Mouse (Mus musculus): ENCODE results near the gene Fa2h. TPM values are rescaled to one million over a fixed set of nuclear protein-coding genes. Genes with fewer than 3 reads are reported as not detected.
A peak's percentile ranks its signal among the peaks of the same experiment; 100 is the strongest.

Fa2h gene
- polyA plus RNA-seq, 1 experiment from 2014 or later, result not detected

DNA sequence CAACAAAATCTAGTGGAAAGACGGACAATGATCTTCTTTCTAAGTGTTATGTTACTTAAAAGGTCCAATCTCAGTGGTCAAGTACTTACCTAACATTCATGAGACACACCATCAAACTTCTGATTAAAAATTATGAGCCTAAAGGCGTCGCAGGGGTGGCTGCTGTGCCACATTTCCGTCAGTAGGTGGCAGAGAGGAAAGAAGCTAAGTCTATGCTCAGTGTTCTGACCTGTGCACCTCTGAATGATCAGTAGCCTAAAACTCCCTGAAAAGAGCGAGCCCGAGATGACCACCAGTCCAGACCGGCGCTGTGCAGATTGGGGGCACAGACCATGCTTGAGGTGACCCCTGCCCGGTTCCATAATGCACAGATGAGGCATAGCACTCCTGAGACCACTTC is 25.0 kb upstream of the Fa2h start:
- peak; percentile 34; the same call in 1 of the 2 replicates for ATAC-seq (replicated peaks; ENCODE audit: insufficient number of reproducible peaks, low FRiP score, low TSS enrichment, low read depth)

DNA sequence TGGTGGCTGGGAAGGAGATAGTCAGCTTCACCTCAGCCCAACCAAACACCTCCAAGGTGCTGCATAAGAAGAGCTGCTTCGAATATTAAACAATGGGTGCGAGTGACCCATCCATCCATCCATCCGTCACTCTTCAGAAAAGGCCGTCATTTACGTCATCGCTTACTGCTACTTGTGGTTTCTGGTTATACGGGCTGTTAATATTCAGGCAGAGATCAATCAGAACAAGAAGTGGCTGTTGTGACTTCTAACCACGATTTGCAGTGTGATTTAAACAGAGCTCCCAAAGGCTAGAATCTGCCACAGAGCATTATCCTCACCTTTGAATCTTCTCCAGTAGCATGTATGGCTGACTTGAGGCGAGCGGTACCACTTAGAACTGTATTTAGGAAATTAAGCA is 23.6 kb upstream of the Fa2h start:
- no peaks in the 10 kb centered on the region for H3K9me3 ChIP-seq (replicated peaks; ENCODE audit: control insufficient read depth, low read length)
- H3K27me3 ChIP-seq (ENCODE audit: control insufficient read depth, insufficient read depth, low read length), result no peaks in the 10 kb centered on the region
- no peak for DNase-seq (ENCODE audit: low spot score)
- H3K4me3 ChIP-seq (ENCODE audit: low read depth, low read length), result no peak overlapping the region
- no peaks in the 10 kb centered on the region for H3K4me1 ChIP-seq (ENCODE audit: control insufficient read depth, insufficient read depth, low read length)
- no peak overlapping the region for H3K9ac ChIP-seq (replicated peaks; ENCODE audit: low read length)
- H3K36me3 ChIP-seq (replicated peaks; ENCODE audit: control insufficient read depth, insufficient read depth, low read depth, low read length), result no peaks in the 10 kb centered on the region
- ATAC-seq (replicated peaks; ENCODE audit: insufficient number of reproducible peaks, low FRiP score, low TSS enrichment, low read depth), result no peak
- H3K4me2 ChIP-seq (ENCODE audit: low read depth, low read length), result no peak overlapping the region
- 85% methylated on average over 10 of the region's 10 CpGs for WGBS
- H3K27ac ChIP-seq (replicated peaks; ENCODE audit: low read depth, low read length), result no peak overlapping the region

More for the DNA sequence above, 25.0 kb upstream of the Fa2h start:
- Histone ChIP-seq H3K4me3 (ENCODE audit: low read depth, low read length) (no peak overlapping the region), H3K9ac (replicated peaks; ENCODE audit: low read length) (no peak overlapping the region), H3K4me1 (ENCODE audit: control insufficient read depth, insufficient read depth, low read length) (no peaks in the 10 kb centered on the region), H3K4me2 (ENCODE audit: low read depth, low read length) (no peak overlapping the region), H3K27ac (replicated peaks; ENCODE audit: low read depth, low read length) (no peak overlapping the region), H3K9me3 (replicated peaks; ENCODE audit: control insufficient read depth, low read length) (no peaks in the 10 kb centered on the region), H3K27me3 (ENCODE audit: control insufficient read depth, insufficient read depth, low read length) (no peaks in the 10 kb centered on the region), H3K36me3 (replicated peaks; ENCODE audit: control insufficient read depth, insufficient read depth, low read depth, low read length) (no peaks in the 10 kb centered on the region)
- peak; percentile 55 for DNase-seq (ENCODE audit: low spot score)
- 31% methylated on average over 9 of the region's 9 CpGs for WGBS

DNA sequence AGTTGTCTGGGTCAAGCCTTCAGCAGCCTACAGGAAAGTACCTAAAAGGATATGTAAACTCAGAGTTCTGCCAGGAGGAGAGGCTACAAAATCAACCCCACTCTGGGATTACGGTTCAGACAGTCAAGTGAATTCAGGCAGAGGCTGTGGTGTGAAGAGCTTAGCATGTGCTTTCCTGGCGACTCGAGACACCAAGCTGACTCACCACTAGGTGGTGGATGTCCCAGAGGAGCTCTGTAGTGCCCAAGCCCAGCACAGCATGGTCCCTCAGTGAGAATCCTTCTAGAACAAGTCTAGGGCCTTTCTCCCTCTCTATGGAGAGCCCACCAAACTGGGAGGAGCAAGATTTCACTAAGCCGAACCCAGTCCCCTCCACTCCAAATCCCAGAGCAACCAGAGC is 9.8 kb upstream of the Fa2h start:
- H3K27ac ChIP-seq (replicated peaks; ENCODE audit: low read depth, low read length), result no peak overlapping the region
- WGBS, result 50% methylated on average over 4 of the region's 4 CpGs

DNA sequence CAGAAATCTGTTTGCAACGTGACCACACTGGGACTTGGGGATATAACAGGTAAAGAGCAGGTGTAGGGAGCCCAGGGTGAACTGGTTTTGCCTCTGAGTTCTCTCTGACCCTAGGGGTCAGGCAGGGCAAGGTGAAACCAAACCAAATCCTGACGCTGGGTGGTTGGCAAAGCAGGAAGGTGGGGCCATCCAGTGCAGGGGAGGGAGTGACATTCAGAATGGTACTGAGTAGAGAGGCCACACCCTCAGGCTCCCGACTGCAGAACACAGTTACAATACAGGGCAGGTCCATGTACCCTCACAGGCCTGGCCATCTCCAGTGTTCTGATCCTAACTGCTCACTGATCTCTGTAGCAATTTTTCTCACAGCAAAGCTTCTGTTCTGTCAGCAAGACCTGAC is 2.4 kb downstream of the Fa2h start:
- Histone ChIP-seq H3K9ac (replicated peaks; ENCODE audit: low read length) (no peak overlapping the region), H3K27me3 (ENCODE audit: control insufficient read depth, insufficient read depth, low read length) (peaks cover 27% of the 10 kb centered on the region), H3K4me1 (ENCODE audit: control insufficient read depth, insufficient read depth, low read length) (no peaks in the 10 kb centered on the region), H3K9me3 (replicated peaks; ENCODE audit: control insufficient read depth, low read length) (no peaks in the 10 kb centered on the region), H3K36me3 (replicated peaks; ENCODE audit: control insufficient read depth, insufficient read depth, low read depth, low read length) (no peaks in the 10 kb centered on the region), H3K27ac (replicated peaks; ENCODE audit: low read depth, low read length) (no peak overlapping the region), H3K4me3 (ENCODE audit: low read depth, low read length) (no peak overlapping the region), H3K4me2 (ENCODE audit: low read depth, low read length) (no peak overlapping the region)
- no peak for ATAC-seq (replicated peaks; ENCODE audit: insufficient number of reproducible peaks, low FRiP score, low TSS enrichment, low read depth)
- DNase-seq (ENCODE audit: low spot score), result no peak
- WGBS, result 27% methylated on average over 3 of the region's 3 CpGs

More for the DNA sequence above, 9.8 kb upstream of the Fa2h start:
- H3K4me3 ChIP-seq (ENCODE audit: low read depth, low read length), result no peak overlapping the region
- H3K4me1 ChIP-seq (ENCODE audit: control insufficient read depth, insufficient read depth, low read length), result no peaks in the 10 kb centered on the region
- H3K9me3 ChIP-seq (replicated peaks; ENCODE audit: control insufficient read depth, low read length), result no peaks in the 10 kb centered on the region
- H3K9ac ChIP-seq (replicated peaks; ENCODE audit: low read length), result no peak overlapping the region
- DNase-seq (ENCODE audit: low spot score) (no peak), ATAC-seq (replicated peaks; ENCODE audit: insufficient number of reproducible peaks, low FRiP score, low TSS enrichment, low read depth) (no peak)
- H3K36me3 ChIP-seq (replicated peaks; ENCODE audit: control insufficient read depth, insufficient read depth, low read depth, low read length), result no peaks in the 10 kb centered on the region
- H3K27me3 ChIP-seq (ENCODE audit: control insufficient read depth, insufficient read depth, low read length), result no peaks in the 10 kb centered on the region
- no peak overlapping the region for H3K4me2 ChIP-seq (ENCODE audit: low read depth, low read length)

DNA sequence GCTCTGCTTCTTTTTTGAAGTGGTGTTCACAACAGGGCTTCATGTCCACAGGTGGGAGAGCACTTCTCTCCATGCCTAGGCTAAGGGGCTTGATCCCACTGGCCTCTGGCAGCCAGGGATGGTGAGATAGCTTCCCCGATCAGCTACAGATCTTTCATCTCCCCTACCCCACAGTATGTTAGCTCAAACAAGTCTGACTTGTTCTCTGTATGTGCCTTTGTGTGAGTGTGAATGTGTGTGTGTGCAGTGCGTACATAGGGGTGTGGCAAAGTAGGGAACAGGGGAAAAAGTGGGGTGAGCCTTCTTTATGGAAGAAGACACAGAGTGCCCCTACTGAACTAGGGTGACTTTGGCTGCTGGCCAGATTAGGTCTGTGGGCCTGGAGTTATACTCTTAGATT is 2.8 kb downstream of the Fa2h start:
- H3K4me2 ChIP-seq (ENCODE audit: low read depth, low read length), result no peak overlapping the region
- H3K27ac ChIP-seq (replicated peaks; ENCODE audit: low read depth, low read length), result no peak overlapping the region
- no peak overlapping the region for H3K4me3 ChIP-seq (ENCODE audit: low read depth, low read length)
- H3K9me3 ChIP-seq (replicated peaks; ENCODE audit: control insufficient read depth, low read length), result no peaks in the 10 kb centered on the region
- DNase-seq (ENCODE audit: low spot score), result no peak
- no peaks in the 10 kb centered on the region for H3K36me3 ChIP-seq (replicated peaks; ENCODE audit: control insufficient read depth, insufficient read depth, low read depth, low read length)
- H3K4me1 ChIP-seq (ENCODE audit: control insufficient read depth, insufficient read depth, low read length), result no peaks in the 10 kb centered on the region
- no peak for ATAC-seq (replicated peaks; ENCODE audit: insufficient number of reproducible peaks, low FRiP score, low TSS enrichment, low read depth)
- peaks cover 27% of the 10 kb centered on the region for H3K27me3 ChIP-seq (ENCODE audit: control insufficient read depth, insufficient read depth, low read length)
- no peak overlapping the region for H3K9ac ChIP-seq (replicated peaks; ENCODE audit: low read length)
- 81% methylated on average over 2 of the region's 2 CpGs for WGBS

DNA sequence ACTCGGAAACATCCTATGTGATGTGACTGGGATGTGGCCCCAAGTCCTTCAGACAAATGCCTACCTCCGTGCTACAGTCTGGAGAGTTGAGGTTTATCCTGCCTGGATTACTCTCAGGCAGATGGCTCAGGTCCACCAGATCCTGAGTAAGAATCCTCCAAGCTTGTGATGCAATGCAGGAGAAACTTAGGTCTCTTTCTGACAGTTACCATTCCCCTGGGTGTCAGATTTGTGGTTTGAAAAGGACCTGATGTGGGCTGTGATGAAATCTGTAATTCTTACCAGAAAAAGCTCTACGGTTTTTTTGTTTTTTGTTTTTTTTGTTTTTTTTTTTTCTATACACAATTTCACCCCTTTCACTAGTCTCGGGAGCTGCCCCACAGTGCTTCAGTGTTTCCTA is 4.0 kb downstream of the Fa2h start:
- no peaks in the 10 kb centered on the region for H3K36me3 ChIP-seq (replicated peaks; ENCODE audit: control insufficient read depth, insufficient read depth, low read depth, low read length)
- no peak overlapping the region for H3K27ac ChIP-seq (replicated peaks; ENCODE audit: low read depth, low read length)
- H3K9me3 ChIP-seq (replicated peaks; ENCODE audit: control insufficient read depth, low read length), result no peaks in the 10 kb centered on the region
- peaks cover 27% of the 10 kb centered on the region for H3K27me3 ChIP-seq (ENCODE audit: control insufficient read depth, insufficient read depth, low read length)
- H3K4me2 ChIP-seq (ENCODE audit: low read depth, low read length), result no peak overlapping the region
- WGBS, result 79% methylated on average over 4 of the region's 4 CpGs
- ATAC-seq (replicated peaks; ENCODE audit: insufficient number of reproducible peaks, low FRiP score, low TSS enrichment, low read depth) (no peak), DNase-seq (ENCODE audit: low spot score) (no peak)
- no peak overlapping the region for H3K4me3 ChIP-seq (ENCODE audit: low read depth, low read length)
- H3K9ac ChIP-seq (replicated peaks; ENCODE audit: low read length), result no peak overlapping the region
- no peaks in the 10 kb centered on the region for H3K4me1 ChIP-seq (ENCODE audit: control insufficient read depth, insufficient read depth, low read length)

DNA sequence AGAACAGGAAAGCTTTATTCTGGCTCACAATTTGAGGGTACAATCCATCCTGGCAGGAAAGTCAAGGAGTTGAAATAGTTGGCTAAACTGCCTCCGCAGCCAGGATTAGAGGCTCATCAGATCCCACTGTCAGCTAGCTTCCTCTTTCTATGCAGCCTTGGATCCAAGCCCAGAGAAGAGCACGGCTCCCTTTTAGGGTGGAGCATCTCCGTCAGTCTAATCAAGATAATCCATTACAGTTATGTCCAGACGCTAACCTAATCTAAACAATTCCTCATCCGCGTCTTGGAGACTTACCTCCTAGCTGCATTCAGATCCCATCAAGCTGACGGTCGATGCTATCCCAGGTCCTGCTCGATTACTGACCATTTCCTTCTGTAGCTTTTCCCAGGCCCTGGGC is 7.7 kb downstream of the Fa2h start:
- ATAC-seq (replicated peaks; ENCODE audit: insufficient number of reproducible peaks, low FRiP score, low TSS enrichment, low read depth), result no peak
- Histone ChIP-seq H3K4me2 (ENCODE audit: low read depth, low read length) (no peak overlapping the region), H3K4me3 (ENCODE audit: low read depth, low read length) (no peak overlapping the region), H3K36me3 (replicated peaks; ENCODE audit: control insufficient read depth, insufficient read depth, low read depth, low read length) (no peaks in the 10 kb centered on the region), H3K27me3 (ENCODE audit: control insufficient read depth, insufficient read depth, low read length) (peaks cover 2% of the 10 kb centered on the region; the same call in 1 of the 2 replicates), H3K27ac (replicated peaks; ENCODE audit: low read depth, low read length) (no peak overlapping the region), H3K9ac (replicated peaks; ENCODE audit: low read length) (no peak overlapping the region), H3K9me3 (replicated peaks; ENCODE audit: control insufficient read depth, low read length) (no peaks in the 10 kb centered on the region), H3K4me1 (ENCODE audit: control insufficient read depth, insufficient read depth, low read length) (no peaks in the 10 kb centered on the region)
- no peak for DNase-seq (ENCODE audit: low spot score)
- 82% methylated on average over 9 of the region's 9 CpGs for WGBS

DNA sequence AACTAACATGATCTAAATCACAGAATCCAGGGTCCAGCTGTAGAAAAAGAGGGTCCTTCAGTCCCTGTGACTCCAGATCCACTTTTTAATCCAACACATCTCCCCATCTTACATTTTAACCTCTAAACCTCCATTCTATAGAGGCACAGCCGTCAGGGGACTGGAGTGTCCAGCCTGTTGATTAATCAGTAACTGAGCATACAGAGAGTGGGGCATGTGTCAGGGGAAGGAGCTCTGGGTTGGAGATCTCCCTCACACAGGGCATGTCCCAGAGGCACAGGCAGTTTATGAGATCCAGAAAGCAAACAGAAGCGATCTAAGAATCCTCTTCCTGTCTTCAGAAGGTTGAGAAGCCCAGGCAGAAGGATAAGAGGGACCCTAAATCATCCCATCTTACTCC is 9.0 kb downstream of the Fa2h start:
- Histone ChIP-seq H3K4me2 (ENCODE audit: low read depth, low read length) (no peak overlapping the region), H3K4me1 (ENCODE audit: control insufficient read depth, insufficient read depth, low read length) (no peaks in the 10 kb centered on the region), H3K36me3 (replicated peaks; ENCODE audit: control insufficient read depth, insufficient read depth, low read depth, low read length) (no peaks in the 10 kb centered on the region), H3K27ac (replicated peaks; ENCODE audit: low read depth, low read length) (no peak overlapping the region), H3K9me3 (replicated peaks; ENCODE audit: control insufficient read depth, low read length) (no peaks in the 10 kb centered on the region), H3K4me3 (ENCODE audit: low read depth, low read length) (no peak overlapping the region), H3K9ac (replicated peaks; ENCODE audit: low read length) (no peak overlapping the region), H3K27me3 (ENCODE audit: control insufficient read depth, insufficient read depth, low read length) (no peaks in the 10 kb centered on the region)
- DNase-seq (ENCODE audit: low spot score) (no peak), ATAC-seq (replicated peaks; ENCODE audit: insufficient number of reproducible peaks, low FRiP score, low TSS enrichment, low read depth) (no peak)
- WGBS, result 55% methylated on average over 2 of the region's 2 CpGs

Measured in embryonic facial prominence, embryonic 11.5 days (tissue).